Mouse (Mus musculus) spleen, adult 2 months (tissue): ENCODE measurements around the gene Cpox. TPM values are rescaled to one million over a fixed set of nuclear protein-coding genes. Genes with fewer than 3 reads are reported as not detected.

Source experiments
- DNase-seq, 2 experiments: peaks; one replicate each; pipeline versions ENCODE4 v3.0.0 to v3.0.0-alpha.2; 2012 to 2021; ENCODE audit warnings: low spot score in 2 of 2, low read depth in 1 of 2
- H3K27ac ChIP-seq: fragments of 200-500 bp; 2 replicates; pipeline ENCODE4 v1.5.1; 2012; ENCODE audit warnings: low read length, inconsistent platforms; ENCODE audit not compliant: insufficient read depth
- H3K27me3 ChIP-seq: fragments of 200-500 bp; 2 replicates; pipeline ENCODE4 v1.6.1; 2012; ENCODE audit warnings: mild to moderate bottlenecking, moderate library complexity, low read length, inconsistent platforms; ENCODE audit not compliant: control insufficient read depth, insufficient read depth
- H3K36me3 ChIP-seq: fragments of 200-500 bp; 2 replicates; pipeline ENCODE4 v1.6.1; 2012; ENCODE audit warnings: mild to moderate bottlenecking, low read length, inconsistent platforms; ENCODE audit not compliant: control insufficient read depth, insufficient read depth
- H3K4me1 ChIP-seq: fragments of 200-500 bp; 2 replicates; pipeline ENCODE4 v1.6.1; 2011; ENCODE audit warnings: inconsistent platforms; ENCODE audit not compliant: control insufficient read depth, insufficient read depth, insufficient read length
- H3K4me3 ChIP-seq: fragments of 200-500 bp; 2 replicates; pipeline ENCODE4 v1.5.1; 2011; ENCODE audit warnings: mild to moderate bottlenecking, inconsistent platforms; ENCODE audit not compliant: insufficient read depth, insufficient read length; ENCODE audit errors: extremely low read depth
- CTCF ChIP-seq: fragments of 200-500 bp; IDR thresholded peaks from 2 replicates; pipeline ENCODE4 v1.5.1; 2011; ENCODE audit warnings: mild to moderate bottlenecking, inconsistent platforms; ENCODE audit not compliant: insufficient read depth, insufficient read length, insufficient replicate concordance; ENCODE audit errors: extremely low read depth
- POLR2A ChIP-seq: fragments of 200-500 bp; IDR thresholded peaks from 2 replicates; pipeline ENCODE4 v1.6.1; 2011; ENCODE audit warnings: low read depth, low read length, inconsistent platforms
- WGBS: fragments of 180-500 bp; shearing (Covaris S2); methylation state at CpG from one replicate; pipeline ENCODE4 v1.1.7; 2018; 5-methylcytosine and 5-hydroxymethylcytosine counted together
- polyA plus RNA-seq: library from polyadenylated mRNA; depleted of rRNA; stranded (reverse); fragments of >200 nt; gene quantifications from 2 replicates; pipeline ENCODE4 v1.2.3, GENCODE M21; 2012; rRNA removed

Cpox gene
- polyA plus RNA-seq, 1 experiment, result 22.3 TPM

GRCm38 (mm10) chr16:58728176-58728671 is 58.1 kb downstream of the Cpox start:
- under 1% methylated on average over 27 of the region's 31 CpGs for WGBS
- no peak for DNase-seq
- TF ChIP-seq POLR2A (no peak), CTCF (no peak)
- H3K4me1 ChIP-seq, result no peaks in the 10 kb centered on the region
- peak overlapping the region; percentile 58 for H3K27ac ChIP-seq
- peak overlapping the region; percentile 74 for H3K4me3 ChIP-seq
- H3K36me3 ChIP-seq, result peaks cover 14% of the 10 kb centered on the region
- no peaks in the 10 kb centered on the region for H3K27me3 ChIP-seq

- H3K27me3 ChIP-seq, result no peaks in the 10 kb centered on the region
- WGBS, result 85% methylated on average over 4 of the region's 4 CpGs
- H3K4me1 ChIP-seq, result no peaks in the 10 kb centered on the region
- H3K36me3 ChIP-seq, result no peaks in the 10 kb centered on the region; the same call in none of the 2 replicates
- no peak overlapping the region for H3K27ac ChIP-seq
- TF ChIP-seq CTCF (no peak), POLR2A (no peak)
- H3K4me3 ChIP-seq, result no peak overlapping the region
- DNase-seq, result no peak
Measured at GRCm38 (mm10) chr16:58738205-58738604, 68.1 kb downstream of the Cpox start.

GRCm38 (mm10) chr16:58738800-58739199 is 68.7 kb downstream of the Cpox start:
- no peaks in the 10 kb centered on the region; the same call in none of the 2 replicates for H3K36me3 ChIP-seq
- DNase-seq, result no peak
- H3K27me3 ChIP-seq, result no peaks in the 10 kb centered on the region
- no peaks in the 10 kb centered on the region for H3K4me1 ChIP-seq
- no peak for TF ChIP-seq POLR2A
- no peak for TF ChIP-seq CTCF
- 82% methylated on average over 1 of the region's 1 CpGs for WGBS
- no peak overlapping the region for H3K27ac ChIP-seq
- no peak overlapping the region for H3K4me3 ChIP-seq

GRCm38 (mm10) chr16:58740751-58741150 is 70.7 kb downstream of the Cpox start:
- no peaks in the 10 kb centered on the region for H3K27me3 ChIP-seq
- no peaks in the 10 kb centered on the region; the same call in 1 of the 2 replicates for H3K36me3 ChIP-seq
- TF ChIP-seq POLR2A, result no peak
- no peak for TF ChIP-seq CTCF
- no peak for DNase-seq
- 95% methylated on average over 5 of the region's 5 CpGs for WGBS
- H3K27ac ChIP-seq, result no peak overlapping the region
- no peak overlapping the region for H3K4me3 ChIP-seq
- H3K4me1 ChIP-seq, result no peaks in the 10 kb centered on the region

- Histone ChIP-seq H3K36me3 (no peaks in the 10 kb centered on the region; the same call in 1 of the 2 replicates), H3K27me3 (no peaks in the 10 kb centered on the region), H3K4me3 (no peak overlapping the region), H3K4me1 (no peaks in the 10 kb centered on the region), H3K27ac (no peak overlapping the region)
- WGBS, result 71% methylated on average over 4 of the region's 4 CpGs
- TF ChIP-seq POLR2A, result no peak
- no peak for TF ChIP-seq CTCF
- no peak for DNase-seq
Measured at GRCm38 (mm10) chr16:58746715-58747114, 76.6 kb downstream of the Cpox start.

GRCm38 (mm10) chr16:58751314-58751713 is 81.2 kb downstream of the Cpox start:
- H3K36me3 ChIP-seq, result no peaks in the 10 kb centered on the region
- no peak for TF ChIP-seq CTCF
- no peak for TF ChIP-seq POLR2A
- 22% methylated on average over 1 of the region's 1 CpGs for WGBS
- H3K4me1 ChIP-seq, result no peaks in the 10 kb centered on the region
- H3K27me3 ChIP-seq, result no peaks in the 10 kb centered on the region
- no peak for DNase-seq
- H3K4me3 ChIP-seq, result no peak overlapping the region
- H3K27ac ChIP-seq, result no peak overlapping the region

- Histone ChIP-seq H3K27me3 (no peaks in the 10 kb centered on the region), H3K36me3 (no peaks in the 10 kb centered on the region), H3K4me3 (no peak overlapping the region), H3K4me1 (no peaks in the 10 kb centered on the region), H3K27ac (no peak overlapping the region)
- TF ChIP-seq CTCF (no peak), POLR2A (no peak)
- no peak for DNase-seq
Measured at GRCm38 (mm10) chr16:58756191-58756590, 86.1 kb downstream of the Cpox start.

- TF ChIP-seq POLR2A (no peak), CTCF (no peak)
- H3K27me3 ChIP-seq, result no peaks in the 10 kb centered on the region
- H3K27ac ChIP-seq, result no peak within 1 kb of the TSS
- H3K36me3 ChIP-seq, result no peaks in the 10 kb centered on the region
- WGBS, result 86% methylated on average over 1 of the region's 1 CpGs
- H3K4me3 ChIP-seq, result no peak within 1 kb of the TSS
- no peak for DNase-seq
- no peaks in the 10 kb centered on the region for H3K4me1 ChIP-seq
Measured at GRCm38 (mm10) chr16:58763076-58763475, 93.0 kb downstream of the Cpox start, which contains the start of gene Olfr172. Gene Olfr172 (minus strand): TSS chr16:58763176.

Other genes starting within 250 kb of the Cpox start
- 10.8 and 12.0 TPM in 2 replicates for gene St3gal6, start 146.0 kb upstream of the Cpox start, polyA plus RNA-seq
- gene Gm813, start 53.3 kb upstream of the Cpox start, polyA plus RNA-seq, result not detected in 2 replicates
- not detected in 2 replicates for gene E330017A01Rik, start 31.6 kb upstream of the Cpox start, polyA plus RNA-seq
- 0.70 and 0.86 TPM in 2 replicates for gene Gpr15, start 48.8 kb downstream of the Cpox start, polyA plus RNA-seq
- gene Cldnd1, start 57.6 kb downstream of the Cpox start, polyA plus RNA-seq, result 26.0 and 27.5 TPM in 2 replicates
- not detected in 2 replicates for gene Olfr172, start 92.9 kb downstream of the Cpox start, polyA plus RNA-seq
- not detected in 2 replicates for gene Olfr173, start 130.0 kb downstream of the Cpox start, polyA plus RNA-seq
- gene Olfr175-ps1, start 156.5 kb downstream of the Cpox start, polyA plus RNA-seq, result not detected in 2 replicates
- gene Olfr177, start 204.5 kb downstream of the Cpox start, polyA plus RNA-seq, result not detected in 2 replicates
- not detected in 2 replicates for gene Olfr178, start 221.8 kb downstream of the Cpox start, polyA plus RNA-seq